Mouse (Mus musculus) CH12.LX (cell line): ENCODE results near the gene Pcdh9.

Experiments used
- BHLHE40 ChIP-seq: IDR thresholded peaks from 2 replicates; pipeline ENCODE4 v1.6.1; 2011; ENCODE audit warnings: mild to moderate bottlenecking, low read depth, low read length, improper control_type of control experiment
- CHD1 ChIP-seq: IDR thresholded peaks from 2 replicates; pipeline ENCODE4 v1.6.1; 2012; ENCODE audit warnings: low read depth, low read length, improper control_type of control experiment, inconsistent platforms
- CHD2 ChIP-seq: IDR thresholded peaks from 2 replicates; pipeline ENCODE4 v1.6.1; 2011; ENCODE audit warnings: low read length, improper control_type of control experiment
- CTCF ChIP-seq, 2 experiments: IDR thresholded peaks in 1 of 2; conservative IDR thresholded peaks in 1 of 2; 2 replicates each; pipeline ENCODE4 v1.5.1; 2011 to 2012; ENCODE audit warnings: low read depth in 2 of 2, low read length in 2 of 2, improper control_type of control experiment in 1 of 2, inconsistent platforms in 1 of 2, mild to moderate bottlenecking in 1 of 2, moderate library complexity in 1 of 2
- EP300 ChIP-seq: IDR thresholded peaks from 2 replicates; pipeline ENCODE4 v1.6.1; 2011; ENCODE audit warnings: low read length, improper control_type of control experiment
- IRF4 ChIP-seq: IDR thresholded peaks from 2 replicates; pipeline ENCODE4 v1.6.1; 2014; ENCODE audit warnings: low read depth, mild to moderate bottlenecking, inconsistent platforms, low read length, improper control_type of control experiment
- KAT2A ChIP-seq: IDR thresholded peaks from 2 replicates; pipeline ENCODE4 v1.6.1; 2012; ENCODE audit warnings: low read length, improper control_type of control experiment, inconsistent platforms; ENCODE audit not compliant: insufficient replicate concordance
- MAZ ChIP-seq: IDR thresholded peaks from 2 replicates; pipeline ENCODE4 v1.6.1; 2012; ENCODE audit warnings: low read depth, mild to moderate bottlenecking, inconsistent platforms, low read length, improper control_type of control experiment, moderate library complexity
- NELFE ChIP-seq: IDR thresholded peaks from 2 replicates; pipeline ENCODE4 v1.6.1; 2011; ENCODE audit warnings: low read depth, low read length, improper control_type of control experiment
- NRF1 ChIP-seq: IDR thresholded peaks from 2 replicates; pipeline ENCODE4 v1.6.1; 2014; ENCODE audit warnings: low read depth, mild to moderate bottlenecking, inconsistent platforms, low read length, improper control_type of control experiment, moderate library complexity
- POLR2A ChIP-seq: IDR thresholded peaks from 2 replicates; pipeline ENCODE4 v1.6.1; 2011; ENCODE audit warnings: low read depth, mild to moderate bottlenecking, improper control_type of control experiment, low read length
- TBP ChIP-seq: conservative IDR thresholded peaks from 2 replicates; pipeline ENCODE4 v1.6.1; 2011; ENCODE audit warnings: low read depth, low read length, improper control_type of control experiment
- USF2 ChIP-seq: conservative IDR thresholded peaks from 2 replicates; pipeline ENCODE4 v1.6.1; 2011; ENCODE audit warnings: low read depth, low read length, improper control_type of control experiment
- ZNF384 ChIP-seq: IDR thresholded peaks from 2 replicates; pipeline ENCODE4 v1.6.1; 2012; ENCODE audit warnings: low read depth, low read length, improper control_type of control experiment, inconsistent platforms

DNA sequence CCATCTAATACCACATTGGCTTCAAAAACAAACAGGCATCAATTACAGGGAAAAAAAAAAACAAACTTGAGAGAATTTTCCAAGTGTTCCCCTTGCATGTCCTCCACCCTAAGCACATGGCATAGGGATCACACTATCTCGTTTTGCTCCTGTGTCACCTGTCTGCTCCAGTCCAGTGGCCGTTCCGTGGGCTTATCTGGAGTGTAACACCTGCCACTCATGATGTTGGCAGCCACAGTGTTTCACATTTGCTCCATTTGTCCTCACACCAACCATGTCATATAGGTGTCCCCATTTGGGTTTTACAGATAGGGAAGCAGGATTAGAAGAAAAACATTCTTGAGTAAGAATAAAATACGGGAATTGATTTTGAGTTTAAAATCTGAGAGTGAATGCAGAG, 514.3 kb downstream of the Pcdh9 start:
- TF ChIP-seq MAZ (no peak), TBP (no peak), POLR2A (no peak), KAT2A (no peak), BHLHE40 (no peak), CTCF (conservative IDR thresholded peaks at IDR 0.05 in 1 of 2, IDR thresholded peaks at IDR 0.05 in 1 of 2; ENCODE audit: low read depth in 2 of 2, low read length in 2 of 2) (no peak), CHD2 (no peak), NRF1 (no peak), CHD1 (no peak), EP300 (no peak), NELFE (no peak), USF2 (no peak), ZNF384 (no peak), IRF4 (no peak)
